Mouse (Mus musculus) MEL (cell line): Measurements from ENCODE around the gene Zfp507. TPM values are rescaled to one million over a fixed set of nuclear protein-coding genes. Genes with fewer than 3 reads are reported as not detected.

ENCODE experiments used
- DNase-seq: peaks from one replicate; pipeline ENCODE4 v3.0.0; 2011; ENCODE audit warnings: low read depth, low spot score
- H3K27ac ChIP-seq: 2 replicates; pipeline ENCODE4 v1.5.1; 2012; ENCODE audit warnings: low read depth, mild to moderate bottlenecking, control low read depth, low read length, moderate library complexity; ENCODE audit not compliant: control insufficient read depth
- H3K27me3 ChIP-seq, 2 experiments: fragments of 150-350 bp in 1 of 2; sonication (generic) in 1 of 2; 2 replicates each; pipeline ENCODE4 v1.6.1; 2012; ENCODE audit warnings: low read length in 2 of 2, mild to moderate bottlenecking in 2 of 2, improper control_type of control experiment in 1 of 2, moderate library complexity in 1 of 2; ENCODE audit not compliant: insufficient read depth in 2 of 2, control insufficient read depth in 1 of 2
- H3K36me3 ChIP-seq, 2 experiments: 2 replicates each; pipeline ENCODE4 v1.6.1; 2012 to 2014; ENCODE audit warnings: low read length in 2 of 2, improper control_type of control experiment in 1 of 2, inconsistent platforms in 1 of 2, mild to moderate bottlenecking in 1 of 2; ENCODE audit not compliant: insufficient read depth in 2 of 2, control insufficient read depth in 1 of 2
- H3K4me1 ChIP-seq, 2 experiments: fragments of 150-350 bp in 1 of 2; sonication (generic) in 1 of 2; 2 replicates each; pipeline ENCODE4 v1.6.1; 2012; ENCODE audit warnings: low read length in 2 of 2, improper control_type of control experiment in 1 of 2, mild to moderate bottlenecking in 1 of 2; ENCODE audit not compliant: insufficient read depth in 2 of 2, control insufficient read depth in 1 of 2
- H3K4me3 ChIP-seq, 2 experiments: fragments of 150-350 bp in 1 of 2; sonication (generic) in 1 of 2; 2 replicates each; pipeline ENCODE4 v1.5.1; 2012; ENCODE audit warnings: low read depth in 2 of 2, low read length in 2 of 2, mild to moderate bottlenecking in 2 of 2, moderate library complexity in 2 of 2, control low read depth in 1 of 2, improper control_type of control experiment in 1 of 2; ENCODE audit not compliant: control insufficient read depth in 1 of 2, insufficient read depth in 1 of 2
- H3K79me2 ChIP-seq: 2 replicates; pipeline ENCODE4 v1.6.1; 2012; ENCODE audit warnings: mild to moderate bottlenecking, low read length, moderate library complexity; ENCODE audit not compliant: control insufficient read depth, poor library complexity, insufficient read depth
- H3K9ac ChIP-seq: 2 replicates; pipeline ENCODE4 v1.6.1; 2012; ENCODE audit warnings: low read depth, mild to moderate bottlenecking, control low read depth, low read length, moderate library complexity; ENCODE audit not compliant: control insufficient read depth, poor library complexity, severe bottlenecking
- H3K9me3 ChIP-seq: fragments of 150-350 bp; sonication (generic); replicated peaks from 2 replicates; pipeline ENCODE4 v1.6.1; 2012; ENCODE audit warnings: mild to moderate bottlenecking, low read length, improper control_type of control experiment, moderate library complexity; ENCODE audit not compliant: insufficient read depth
- BHLHE40 ChIP-seq: IDR thresholded peaks from 2 replicates; pipeline ENCODE4 v1.6.1; 2012; ENCODE audit warnings: low read depth, mild to moderate bottlenecking, inconsistent platforms, low read length, improper control_type of control experiment, borderline replicate concordance
- EP300 ChIP-seq, 2 experiments: IDR thresholded peaks; 2 replicates each; pipeline ENCODE4 v1.6.1; 2011; ENCODE audit warnings: improper control_type of control experiment in 2 of 2, low read length in 2 of 2, low read depth in 1 of 2, mild to moderate bottlenecking in 1 of 2
- ETS1 ChIP-seq: IDR thresholded peaks from 2 replicates; pipeline ENCODE4 v1.6.1; 2012; ENCODE audit warnings: low read depth, mild to moderate bottlenecking, inconsistent platforms, low read length, improper control_type of control experiment, moderate library complexity
- GATA1 ChIP-seq: IDR thresholded peaks from 2 replicates; pipeline ENCODE4 v1.6.1; 2011; ENCODE audit warnings: low read depth, low read length, improper control_type of control experiment
- JUND ChIP-seq: IDR thresholded peaks from 2 replicates; pipeline ENCODE4 v1.6.1; 2011; ENCODE audit warnings: low read depth, mild to moderate bottlenecking, improper control_type of control experiment, low read length
- MEF2A ChIP-seq: IDR thresholded peaks from 2 replicates; pipeline ENCODE4 v1.6.1; 2014; ENCODE audit warnings: low read depth, mild to moderate bottlenecking, inconsistent platforms, low read length, improper control_type of control experiment; ENCODE audit not compliant: poor library complexity, insufficient replicate concordance, severe bottlenecking; ENCODE audit errors: extremely low read depth
- MXI1 ChIP-seq: IDR thresholded peaks from 2 replicates; pipeline ENCODE4 v1.6.1; 2011; ENCODE audit warnings: mild to moderate bottlenecking, low read depth, low read length, improper control_type of control experiment
- MYC ChIP-seq: IDR thresholded peaks from 2 replicates; pipeline ENCODE4 v1.6.1; 2011; ENCODE audit warnings: low read depth, mild to moderate bottlenecking, low read length, improper control_type of control experiment, moderate library complexity
- NRF1 ChIP-seq: IDR thresholded peaks from 2 replicates; pipeline ENCODE4 v1.6.1; 2014; ENCODE audit warnings: low read depth, mild to moderate bottlenecking, inconsistent platforms, low read length, improper control_type of control experiment, moderate library complexity; ENCODE audit not compliant: poor library complexity, insufficient read depth, severe bottlenecking
- RAD21 ChIP-seq: IDR thresholded peaks from 2 replicates; pipeline ENCODE4 v1.6.1; 2011; ENCODE audit warnings: mild to moderate bottlenecking, low read depth, low read length, improper control_type of control experiment
- RCOR1 ChIP-seq: IDR thresholded peaks from 2 replicates; pipeline ENCODE4 v1.6.1; 2012; ENCODE audit warnings: low read depth, mild to moderate bottlenecking, inconsistent platforms, low read length, improper control_type of control experiment
- TAL1 ChIP-seq: IDR thresholded peaks from 2 replicates; pipeline ENCODE4 v1.6.1; 2012; ENCODE audit warnings: mild to moderate bottlenecking, inconsistent platforms, low read length, moderate library complexity, mixed read lengths
- ZMIZ1 ChIP-seq: IDR thresholded peaks from 2 replicates; pipeline ENCODE4 v1.6.1; 2012; ENCODE audit warnings: low read depth, mild to moderate bottlenecking, inconsistent platforms, low read length, improper control_type of control experiment, moderate library complexity
- ZNF384 ChIP-seq: IDR thresholded peaks from 2 replicates; pipeline ENCODE4 v1.6.1; 2012; ENCODE audit warnings: low read depth, mild to moderate bottlenecking, inconsistent platforms, low read length, improper control_type of control experiment
- polyA plus RNA-seq, 2 experiments: library from polyadenylated mRNA; stranded (reverse) in 1 of 2; unstranded in 1 of 2; fragments of >175 nt in 1 of 2; fragments of >200 nt in 1 of 2; gene quantifications; 2 replicates each; pipeline versions ENCODE4 v1.2.1 to v1.2.4; 2012; ENCODE audit warnings: low replicate concordance in 2 of 2, low read depth in 1 of 2; ENCODE audit not compliant: insufficient read length in 2 of 2, insufficient read depth in 1 of 2, missing spikeins in 1 of 2
- total RNA-seq: library from RNA; depleted of rRNA; stranded (reverse); fragments of 300-350 nt; gene quantifications from 2 replicates; pipeline ENCODE4 v1.2.3, GENCODE M21; 2012

Gene Zfp507
- total and polyA plus RNA-seq, 3 experiments: 16.4 to 67.2 (median 17.7) TPM

DNA sequence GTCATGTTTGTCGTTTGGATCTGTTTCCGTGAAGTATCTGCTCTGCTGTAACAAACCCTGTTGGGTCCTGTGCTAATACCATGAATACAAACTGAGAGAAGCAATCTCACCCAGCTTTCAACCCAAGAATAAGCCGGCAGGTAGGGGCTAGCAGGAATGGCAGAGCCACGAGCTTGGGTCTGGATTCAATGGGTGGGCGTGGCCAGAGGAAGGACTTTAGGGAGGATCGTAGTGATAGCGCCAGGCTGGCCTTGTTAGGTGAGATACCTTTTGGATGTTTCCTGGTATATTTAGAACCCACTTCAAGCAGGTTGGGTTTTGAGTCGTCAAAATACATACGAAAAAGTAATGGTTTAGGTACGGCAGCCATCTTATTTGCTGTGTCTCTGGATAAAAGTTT is 1.4 kb upstream of the Zfp507 start:
- H3K27me3 ChIP-seq: no peaks in the 10 kb centered on the region
- H3K36me3 ChIP-seq: peaks cover 0 to 15% of the 10 kb centered on the region in 2 experiments; a peak in 3 of 4 replicates
- H3K79me2 ChIP-seq: peaks cover 18% of the 10 kb centered on the region
- TF ChIP-seq NRF1 (no peak), MYC (no peak), RAD21 (no peak), MEF2A (no peak), GATA1 (no peak), JUND (no peak), ZMIZ1 (no peak)
- no peak for DNase-seq
- no peak overlapping the region for H3K4me3 ChIP-seq
- H3K4me1 ChIP-seq: peaks cover 0 to 9% of the 10 kb centered on the region in 2 experiments; a peak in 2 of 4 replicates
- no peaks in the 10 kb centered on the region for H3K9me3 ChIP-seq
- no peak overlapping the region for H3K27ac ChIP-seq
- H3K9ac ChIP-seq: no peak overlapping the region

- H3K27ac ChIP-seq: peak overlapping the region; percentile 80
- H3K79me2 ChIP-seq: peaks cover 18% of the 10 kb centered on the region
- H3K27me3 ChIP-seq: no peaks in the 10 kb centered on the region
- peaks cover 1 to 30% of the 10 kb centered on the region in 2 experiments; a peak in 3 of 4 replicates for H3K36me3 ChIP-seq
- peak overlapping the region; percentile 100 for H3K9ac ChIP-seq
- no peak for DNase-seq
- peaks cover 0 to 11% of the 10 kb centered on the region in 2 experiments; a peak in 2 of 4 replicates for H3K4me1 ChIP-seq
- peak overlapping the region; percentile 83 to 99 for H3K4me3 ChIP-seq
- TF ChIP-seq MXI1 (peak; percentile 65), TAL1 (no peak), MYC (peak; percentile 55; the same call in 1 of the 2 replicates)
- no peaks in the 10 kb centered on the region for H3K9me3 ChIP-seq
Measured at GRCm38 (mm10) chr7:35802201-35802905, 450 bp downstream of the Zfp507 start.

DNA sequence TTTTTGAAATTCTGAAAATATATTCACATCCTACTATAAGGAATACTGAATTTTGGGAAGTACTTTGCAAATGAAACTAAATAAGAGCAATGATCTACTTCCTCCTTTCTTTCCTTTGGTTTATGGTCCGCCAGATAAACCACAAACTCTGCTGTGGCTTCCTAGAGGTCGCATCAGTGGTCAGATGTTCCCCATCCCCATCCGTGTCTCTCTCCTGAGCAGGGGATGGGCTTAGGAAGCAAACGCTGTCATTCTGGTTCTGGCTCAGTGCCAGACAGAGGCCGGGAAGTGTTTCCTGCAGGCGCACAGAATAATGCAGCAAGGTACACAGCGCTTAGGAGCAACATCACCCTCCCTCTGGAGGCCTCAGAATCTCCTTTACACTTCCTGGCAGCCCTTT is 6.7 kb downstream of the Zfp507 start:
- H3K27ac ChIP-seq: peak overlapping the region; percentile 27
- no peak overlapping the region for H3K4me3 ChIP-seq
- DNase-seq: peak; percentile 71
- H3K9ac ChIP-seq: no peak overlapping the region
- H3K36me3 ChIP-seq: peaks cover 17 to 65% of the 10 kb centered on the region in 2 experiments
- no peaks in the 10 kb centered on the region for H3K9me3 ChIP-seq
- peaks cover 4% of the 10 kb centered on the region for H3K79me2 ChIP-seq
- H3K4me1 ChIP-seq: peaks cover 22 to 50% of the 10 kb centered on the region in 2 experiments
- TF ChIP-seq EP300 (IDR thresholded peaks at IDR 0.05; ENCODE audit: low read depth in 1 of 2, low read length in 2 of 2): peak; percentile 57 to 66; a peak in 3 of 4 replicates
- no peak for TF ChIP-seq ZMIZ1
- TF ChIP-seq BHLHE40: peak; percentile 54; the same call in 1 of the 2 replicates
- peak; percentile 38 for TF ChIP-seq TAL1
- no peak for TF ChIP-seq ZNF384
- TF ChIP-seq ETS1: peak; percentile 64
- peak; percentile 79 for TF ChIP-seq RCOR1
- TF ChIP-seq GATA1: peak; percentile 53; the same call in 1 of the 2 replicates
- TF ChIP-seq, all 39 proteins: peak for 6
- H3K27me3 ChIP-seq: no peaks in the 10 kb centered on the region
